Mouse (Mus musculus) cortical plate, adult 2 months (tissue): Measurements from ENCODE around the gene Senp5.

ENCODE experiments used
- CTCF ChIP-seq: fragments of 200-500 bp; IDR thresholded peaks from 2 replicates; pipeline ENCODE4 v1.5.1; 2011; ENCODE audit warnings: mild to moderate bottlenecking, control low read depth, low read length; ENCODE audit not compliant: insufficient read depth; ENCODE audit errors: extremely low read depth
- POLR2A ChIP-seq: fragments of 200-500 bp; IDR thresholded peaks from 2 replicates; pipeline ENCODE4 v1.6.1; 2011; ENCODE audit warnings: mild to moderate bottlenecking, low read length, control low read depth; ENCODE audit not compliant: insufficient read depth; ENCODE audit errors: extremely low read depth

DNA sequence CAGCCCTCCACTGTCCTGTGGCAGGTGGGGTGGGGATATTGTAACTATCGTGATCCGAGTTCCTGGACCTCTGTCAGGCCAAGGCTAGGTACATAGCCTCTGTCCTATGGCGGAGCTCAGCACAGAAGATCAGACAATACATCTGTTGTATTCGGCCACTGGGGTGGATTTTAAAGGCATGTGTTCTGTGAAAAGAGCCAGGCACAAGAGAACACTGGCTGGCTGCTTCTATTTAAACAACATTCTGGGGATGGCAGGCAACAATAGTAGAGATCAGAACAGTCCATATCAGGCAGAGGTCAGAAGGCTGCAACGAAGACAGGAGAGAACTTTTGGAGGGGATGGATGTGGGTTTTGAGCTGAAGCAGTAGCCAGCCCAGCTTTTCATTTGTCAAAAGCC is 70.8 kb downstream of the Senp5 start:
- TF ChIP-seq CTCF: no peak
- no peak for TF ChIP-seq POLR2A
